Mouse (Mus musculus): ENCODE data around the gene Ccsap.

The Ccsap gene

DNA sequence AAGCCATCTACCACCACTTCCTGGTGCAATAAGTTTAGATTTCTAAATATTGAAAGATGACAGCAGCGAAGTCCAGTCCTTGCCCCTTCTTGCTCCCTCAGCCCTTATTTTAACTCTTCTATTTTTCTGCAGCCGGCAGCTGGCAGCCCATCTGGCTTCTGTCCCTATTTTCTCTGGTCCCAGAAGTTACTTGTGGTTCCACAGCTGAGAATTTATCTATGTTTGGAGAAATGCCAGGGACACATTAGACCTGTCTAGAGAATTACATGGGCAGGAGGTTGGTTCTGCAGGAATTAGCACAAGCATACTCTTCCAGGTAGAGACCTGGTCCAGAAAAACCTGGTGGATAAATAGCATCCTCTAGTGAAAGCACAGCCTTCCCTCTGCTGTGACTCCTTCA, 17.9 kb upstream of the Ccsap start:
- no peak for DNase-seq (ENCODE audit: low read depth)

GRCm38 (mm10) chr8:123874324-123874723, 14.3 kb upstream of the Ccsap start:
- DNase-seq (ENCODE audit: low read depth): no peak

DNA sequence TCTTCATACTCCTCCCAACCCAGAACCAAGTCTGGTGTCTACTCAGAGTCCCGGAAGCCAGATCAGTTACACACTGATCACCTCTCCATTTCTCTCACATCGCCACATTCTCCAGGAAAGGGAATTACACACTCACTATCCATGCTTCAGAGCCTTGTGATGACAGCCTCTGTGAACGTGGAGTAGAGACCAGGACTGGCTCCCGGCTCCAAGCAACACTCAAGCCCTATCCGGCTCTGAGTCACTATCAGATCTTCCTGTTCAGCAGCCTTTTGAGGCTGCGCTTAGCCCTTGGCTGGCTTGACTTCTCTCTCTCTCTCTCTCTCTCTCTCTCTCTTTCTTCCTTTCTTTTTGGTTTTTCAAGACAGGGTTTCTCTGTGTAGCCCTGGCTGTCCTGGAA, 13.4 kb upstream of the Ccsap start:
- DNase-seq (ENCODE audit: low read depth): no peak

DNA sequence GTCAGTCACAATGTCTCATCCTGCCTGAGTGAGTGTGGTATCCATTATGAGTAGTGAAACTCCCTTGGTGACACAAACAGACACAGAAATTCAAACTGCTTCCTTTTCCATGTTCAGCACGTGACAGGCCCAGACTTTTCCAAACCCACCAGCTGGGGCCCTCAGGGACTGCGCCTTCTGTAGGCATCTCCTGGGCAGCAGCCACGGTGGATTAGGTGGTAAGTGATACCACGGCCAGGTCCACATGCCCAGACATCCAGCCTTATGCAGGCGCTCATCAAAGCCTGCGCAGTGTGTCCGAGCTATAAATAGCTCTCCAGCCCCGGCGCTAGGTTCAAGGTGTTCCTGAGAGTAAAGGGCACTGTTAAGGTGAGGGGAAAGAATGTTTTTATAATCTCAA, 12.0 kb upstream of the Ccsap start:
- no peak for DNase-seq (ENCODE audit: low read depth)

- no peak for DNase-seq (ENCODE audit: low read depth)
Measured at GRCm38 (mm10) chr8:123866971-123867370, 7.0 kb upstream of the Ccsap start.

DNA sequence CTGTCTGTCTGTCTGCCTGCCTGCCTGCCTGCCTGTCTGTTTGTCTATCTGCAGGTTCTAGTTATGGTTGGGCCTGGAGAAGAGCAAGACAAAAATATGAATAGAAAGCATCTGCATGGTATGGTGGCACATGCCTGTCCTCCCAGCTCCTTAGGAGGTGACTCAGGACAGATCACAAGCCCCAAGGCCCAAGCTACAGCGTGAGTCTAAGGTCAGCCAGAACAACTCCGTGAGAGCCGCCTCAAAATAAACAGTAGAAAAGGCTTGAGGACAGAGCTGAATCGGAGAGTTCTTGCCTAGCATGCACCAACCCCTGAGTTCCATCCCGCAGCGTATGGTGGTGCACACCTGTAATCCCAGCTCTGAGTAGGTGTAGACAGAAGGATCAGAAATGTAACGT, 5.8 kb upstream of the Ccsap start:
- DNase-seq (ENCODE audit: low read depth): no peak

DNA sequence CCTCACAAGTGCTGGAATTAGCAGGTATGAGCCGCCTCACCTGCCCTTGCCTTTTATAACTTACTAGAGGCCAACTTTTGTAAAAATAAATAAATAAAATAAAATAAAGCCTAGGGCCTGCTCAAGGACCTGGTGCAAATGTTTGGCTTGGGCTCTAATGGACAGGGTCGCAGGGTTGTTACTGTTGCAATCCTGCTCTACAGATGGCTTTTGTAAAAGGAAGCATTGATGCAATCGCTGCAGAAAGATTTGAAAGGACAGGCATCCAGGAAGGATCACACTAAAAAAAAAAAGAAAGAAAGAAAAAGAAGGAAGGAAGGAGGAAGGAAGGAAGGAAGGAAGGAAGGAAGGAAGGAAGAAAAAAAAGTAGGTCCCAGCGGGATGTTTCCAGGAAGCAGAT, 377 bp upstream of the Ccsap start:
- DNase-seq (ENCODE audit: low read depth): no peak

DNA sequence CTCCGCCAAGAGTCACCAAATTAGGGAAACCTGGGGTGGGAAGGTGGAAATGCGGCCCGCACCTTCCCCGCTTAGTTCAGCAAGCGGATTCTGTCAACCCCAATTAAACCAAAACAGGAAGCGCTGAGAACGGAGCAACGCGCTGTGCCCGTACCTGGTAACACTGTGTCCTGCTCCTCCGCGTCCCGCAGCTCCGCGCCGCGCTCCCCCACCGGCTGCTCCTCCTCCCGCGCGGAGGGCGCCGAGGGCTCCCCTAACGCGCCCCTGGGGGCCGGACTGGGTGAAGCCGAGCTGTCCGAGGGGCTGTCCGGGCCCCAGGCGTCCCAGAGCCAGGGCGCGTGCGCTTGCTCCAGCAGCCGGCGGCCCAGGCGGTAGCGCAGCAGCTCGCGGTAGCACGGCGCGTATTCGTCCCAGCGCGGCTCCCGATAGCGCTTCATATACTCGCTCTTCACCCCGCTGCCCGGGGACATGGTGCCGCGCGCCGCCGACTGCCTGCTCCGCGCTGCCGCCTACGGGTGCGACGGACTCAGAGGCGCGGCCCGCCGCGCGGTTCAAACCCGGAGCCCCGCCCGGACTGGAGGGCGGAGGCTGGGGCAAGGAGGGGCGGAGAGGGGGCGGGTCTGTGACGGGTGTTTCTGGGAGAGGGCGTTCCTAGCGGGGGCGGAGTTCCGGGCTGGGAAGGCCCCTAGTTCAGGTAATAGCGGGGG, 915 bp downstream of the Ccsap start:
- DNase-seq (ENCODE audit: low read depth): peak; percentile 98

DNA sequence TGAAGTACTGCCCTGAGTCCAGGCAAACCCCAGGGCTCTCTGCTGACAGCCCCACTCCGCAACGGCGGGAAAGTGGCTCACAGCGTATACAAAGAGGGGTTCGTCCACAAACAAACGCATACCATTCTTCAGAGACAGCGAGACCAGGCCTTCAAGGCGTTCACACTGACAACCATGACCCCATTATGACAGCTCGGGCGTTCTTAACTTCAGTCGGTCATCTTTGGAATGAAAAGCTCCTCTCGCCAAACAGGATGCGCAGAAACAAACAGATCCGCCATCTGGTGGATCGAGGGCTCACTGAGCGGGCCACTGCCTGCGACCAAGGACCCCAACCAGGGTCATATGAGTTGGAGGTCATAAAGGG, 1.5 kb downstream of the Ccsap start:
- DNase-seq (ENCODE audit: low read depth): no peak

DNA sequence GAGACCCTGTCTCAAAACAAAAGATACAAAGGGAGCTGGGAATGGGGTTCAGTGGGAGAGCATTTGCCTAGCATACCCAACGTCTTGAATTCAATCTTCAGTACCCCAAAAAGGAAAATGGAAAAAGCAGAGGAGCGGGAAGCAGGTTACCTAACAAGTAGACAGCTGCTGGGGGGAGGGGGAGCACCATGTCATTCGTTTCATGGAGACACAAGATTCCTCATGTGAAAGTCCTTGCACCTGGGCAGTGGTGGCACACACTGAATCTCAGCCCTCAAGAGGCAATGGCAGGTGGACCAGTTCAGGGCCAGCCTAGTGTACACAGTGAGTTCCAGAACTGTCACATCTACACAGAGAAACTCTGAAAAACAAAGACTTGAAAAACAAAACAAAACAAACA, 2.6 kb downstream of the Ccsap start:
- no peak for DNase-seq (ENCODE audit: low read depth)

GRCm38 (mm10) chr8:123854733-123855475, 5.1 kb downstream of the Ccsap start:
- DNase-seq (ENCODE audit: low read depth): no peak

DNA sequence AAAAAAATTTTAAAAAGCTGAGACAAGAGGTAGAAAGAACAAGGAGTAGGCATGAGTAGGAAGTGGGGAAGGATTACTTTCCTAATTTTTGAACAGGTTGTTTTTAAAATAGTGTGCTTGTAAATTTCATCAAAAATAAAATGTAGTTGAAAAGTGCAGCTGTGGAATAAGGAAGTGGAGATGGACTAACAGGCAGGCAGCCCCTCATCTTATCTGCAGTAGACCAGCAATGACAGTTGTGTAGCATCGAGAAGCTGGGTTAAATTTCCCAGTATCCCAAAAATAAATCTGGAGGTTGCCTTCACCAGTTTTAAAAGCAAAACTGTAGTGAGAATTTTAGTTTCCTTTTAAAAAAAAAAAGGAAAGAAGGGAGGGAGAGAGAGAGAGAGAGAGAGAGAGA, 5.8 kb downstream of the Ccsap start:
- DNase-seq (ENCODE audit: low read depth): no peak

DNA sequence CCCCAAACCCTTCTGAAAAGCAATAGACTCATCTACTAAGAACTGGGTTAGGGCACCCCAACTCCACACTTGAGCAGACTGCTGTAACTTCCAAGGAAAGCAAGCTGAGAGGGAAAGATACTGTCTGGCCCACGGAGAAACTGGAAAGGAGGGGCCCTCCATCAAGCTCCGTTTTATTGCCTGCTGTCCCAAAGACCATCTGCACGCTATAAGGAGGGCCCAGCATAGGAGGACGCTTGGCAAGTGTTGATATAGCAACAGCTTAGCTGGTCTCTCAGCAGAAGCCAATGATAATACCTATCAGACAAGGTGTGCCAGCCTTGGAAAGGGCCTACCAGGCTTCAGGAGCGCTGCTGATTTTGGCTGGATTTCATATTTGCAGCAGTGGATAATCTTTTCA, 8.4 kb downstream of the Ccsap start:
- DNase-seq (ENCODE audit: low read depth): no peak

- DNase-seq (ENCODE audit: low read depth): no peak
Measured at GRCm38 (mm10) chr8:123849352-123849751, 10.7 kb downstream of the Ccsap start.

- DNase-seq (ENCODE audit: low read depth): no peak
Measured at GRCm38 (mm10) chr8:123847546-123847945, 12.5 kb downstream of the Ccsap start.

DNA sequence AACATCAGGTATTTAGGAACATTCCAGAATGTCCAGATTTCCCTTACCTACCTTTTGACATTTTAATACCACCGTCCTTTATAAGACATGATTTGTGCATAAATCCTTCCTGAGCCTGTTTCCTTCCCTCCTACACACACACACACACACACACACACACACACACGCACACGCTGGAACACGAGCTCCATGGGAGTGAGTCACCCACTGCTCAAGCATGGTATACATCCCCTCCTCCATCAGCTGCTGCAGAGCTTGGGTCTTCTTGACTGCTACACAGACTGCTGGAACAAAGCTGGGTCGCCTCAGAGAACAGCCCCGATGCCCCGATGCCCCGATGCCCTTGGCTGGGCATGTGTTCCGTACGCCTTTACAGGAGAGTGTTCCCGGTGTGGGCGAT, 13.5 kb downstream of the Ccsap start:
- no peak for DNase-seq (ENCODE audit: low read depth)

DNA sequence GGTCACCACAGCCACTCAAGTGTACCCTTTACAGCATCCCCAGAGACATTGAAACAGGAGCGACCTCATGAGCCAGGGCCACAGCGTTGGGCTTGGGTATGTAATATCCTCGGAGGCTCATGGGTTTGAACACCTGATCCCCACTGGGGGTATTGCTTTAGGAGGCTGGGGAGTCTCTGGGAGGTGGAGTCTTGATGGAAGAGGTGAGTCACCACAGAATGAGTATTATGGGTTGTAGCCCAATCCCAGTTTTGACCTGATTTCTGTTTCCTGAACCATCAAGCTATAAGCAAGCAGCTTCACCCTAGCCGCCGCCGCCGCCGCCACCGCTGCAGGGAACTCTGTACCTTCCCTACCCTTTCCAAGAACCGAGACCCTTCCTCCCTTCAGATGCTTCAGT, 14.0 kb downstream of the Ccsap start:
- no peak for DNase-seq (ENCODE audit: low read depth)

GRCm38 (mm10) chr8:123845114-123845513, 14.9 kb downstream of the Ccsap start:
- peak; percentile 36 for DNase-seq (ENCODE audit: low read depth)

DNA sequence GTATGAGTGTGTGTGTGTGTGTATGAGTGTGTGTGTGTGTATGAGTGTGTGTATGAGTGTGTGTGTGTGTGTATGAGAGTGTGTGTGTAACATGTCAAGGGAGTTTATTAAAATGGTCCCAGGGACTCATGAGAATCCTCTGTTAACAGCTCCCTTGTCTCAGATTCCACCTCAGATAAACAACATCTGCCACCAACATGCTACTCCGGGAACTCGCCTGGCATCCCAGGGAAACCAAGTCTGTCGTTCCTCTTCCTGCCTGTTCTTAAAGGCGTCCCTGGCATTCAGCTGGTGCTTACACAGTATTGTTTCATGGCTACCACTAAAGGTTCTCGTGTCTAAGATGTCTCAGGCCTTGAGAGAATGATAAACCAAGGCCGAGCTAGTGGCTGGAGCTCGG, 15.7 kb downstream of the Ccsap start:
- DNase-seq (ENCODE audit: low read depth): no peak

DNA sequence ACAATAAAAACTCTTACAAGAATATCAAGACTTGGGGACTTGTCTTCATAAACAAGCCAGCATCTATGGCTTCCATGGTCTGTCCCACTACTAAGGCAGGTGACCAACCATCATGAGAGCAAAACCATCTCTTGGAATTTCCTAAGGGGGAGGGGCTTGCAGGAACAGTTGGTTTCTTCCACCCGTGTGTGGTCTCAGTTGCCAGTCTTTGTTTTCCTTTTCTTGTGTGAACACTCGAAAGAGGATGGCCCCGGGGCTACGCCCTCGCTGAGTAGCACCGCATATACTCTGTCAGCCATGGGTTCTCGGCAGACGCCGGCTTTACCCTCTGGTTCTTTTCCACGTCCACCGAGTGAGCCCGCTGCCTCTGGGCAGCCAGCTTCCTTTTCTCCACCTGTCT, 17.9 kb downstream of the Ccsap start:
- no peak for DNase-seq (ENCODE audit: low read depth)

- DNase-seq (ENCODE audit: low read depth): no peak
Measured at GRCm38 (mm10) chr8:123840578-123841345, 19.2 kb downstream of the Ccsap start.

DNA sequence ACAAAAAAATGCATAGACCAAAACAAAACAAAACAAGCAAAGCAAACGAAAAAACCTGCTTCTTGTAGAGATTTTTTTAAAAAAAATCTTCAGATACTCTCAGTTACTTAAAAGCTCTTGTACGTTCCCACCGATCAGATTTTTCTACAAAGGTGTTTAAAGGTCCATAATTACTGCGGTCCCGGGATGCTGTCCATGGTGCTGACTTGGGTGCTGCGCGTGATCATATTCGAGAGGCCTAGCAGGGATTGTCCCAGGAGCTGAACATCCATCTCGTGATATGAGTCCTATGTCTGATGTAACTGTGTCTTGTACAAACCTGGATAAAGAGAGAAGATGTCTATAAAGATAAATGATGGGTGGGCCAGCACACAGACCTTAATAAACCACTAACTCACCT, 21.5 kb downstream of the Ccsap start:
- peak; percentile 34 for DNase-seq (ENCODE audit: low read depth)

- DNase-seq (ENCODE audit: low read depth): no peak
Measured at GRCm38 (mm10) chr8:123836354-123836753, 23.7 kb downstream of the Ccsap start.

Measured in induced T-regulatory cell, adult 2 months (primary cell).